Mouse (Mus musculus): ENCODE results near the gene A530084C06Rik.
A peak's percentile ranks its signal among the peaks of the same experiment; 100 is the strongest.

Gene A530084C06Rik

GRCm38 (mm10) chr13:31558521-31559418 lies at the start of gene A530084C06Rik:
Gene A530084C06Rik, minus strand, starts transcription at chr13:31559333.
- DNase-seq (ENCODE audit: low spot score), result peak; percentile 54

- no peak for DNase-seq (ENCODE audit: low spot score)
Observed at GRCm38 (mm10) chr13:31603964-31604363, 44.8 kb upstream of the A530084C06Rik start.

DNA sequence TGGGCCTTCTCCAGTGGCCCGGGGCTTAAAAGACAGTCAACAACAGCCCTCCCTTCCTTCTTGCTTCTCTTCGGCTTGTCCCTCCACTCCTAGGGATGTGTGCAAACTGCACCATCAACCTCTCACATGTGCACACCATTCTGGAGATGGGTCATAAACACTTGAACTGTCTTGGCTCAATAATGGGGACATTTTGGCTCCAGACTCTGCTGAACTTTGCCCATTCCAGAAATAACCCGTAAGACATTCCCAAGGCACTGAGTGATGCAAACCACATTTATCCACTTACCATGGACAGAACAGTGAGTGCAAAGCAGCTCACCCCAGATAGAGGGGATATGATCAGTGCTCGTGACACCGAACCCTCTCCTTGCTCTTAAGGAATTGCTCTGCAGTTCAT lies 40.4 kb upstream of the A530084C06Rik start:
- no peak for DNase-seq (ENCODE audit: low spot score)

DNA sequence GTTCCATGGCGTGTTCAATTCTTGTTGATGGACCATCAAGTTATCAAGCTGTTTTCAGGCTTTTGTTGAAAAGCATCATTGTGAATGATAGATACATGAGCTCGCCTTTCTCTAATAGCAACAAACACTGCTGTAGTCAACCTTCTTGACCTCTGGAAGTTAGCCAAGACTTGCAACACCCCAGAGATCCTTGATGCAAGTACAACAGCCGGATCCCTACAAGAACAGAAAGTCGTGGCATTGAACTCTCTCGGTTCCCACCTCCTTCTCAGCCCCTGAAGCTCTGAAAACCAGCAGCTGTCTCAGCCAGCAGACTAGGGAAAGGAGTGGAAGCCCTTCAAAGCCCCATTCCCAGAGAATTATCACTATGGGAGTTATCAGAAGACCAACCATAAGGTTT lies 28.2 kb upstream of the A530084C06Rik start:
- DNase-seq (ENCODE audit: low spot score), result no peak

DNA sequence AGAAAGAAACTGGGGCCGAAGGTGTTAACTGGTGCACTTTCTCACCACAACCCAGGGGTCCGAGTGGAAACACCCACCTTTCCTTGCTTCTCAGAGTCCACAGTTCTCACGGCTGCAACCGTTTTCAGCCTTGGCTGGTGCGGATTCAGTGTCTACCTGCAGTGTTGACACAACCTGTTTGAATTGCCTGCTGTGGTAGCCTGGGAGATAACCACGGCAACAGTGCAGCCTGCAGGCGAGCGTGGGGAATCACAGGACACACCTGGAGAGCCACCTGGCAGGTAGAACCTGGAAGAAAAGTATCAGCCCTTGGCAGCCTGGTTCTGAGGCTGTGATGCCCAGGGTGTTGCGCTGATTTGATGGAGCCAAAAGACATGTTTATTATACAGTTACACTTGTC lies 20.7 kb upstream of the A530084C06Rik start:
- DNase-seq (ENCODE audit: low spot score), result no peak

DNA sequence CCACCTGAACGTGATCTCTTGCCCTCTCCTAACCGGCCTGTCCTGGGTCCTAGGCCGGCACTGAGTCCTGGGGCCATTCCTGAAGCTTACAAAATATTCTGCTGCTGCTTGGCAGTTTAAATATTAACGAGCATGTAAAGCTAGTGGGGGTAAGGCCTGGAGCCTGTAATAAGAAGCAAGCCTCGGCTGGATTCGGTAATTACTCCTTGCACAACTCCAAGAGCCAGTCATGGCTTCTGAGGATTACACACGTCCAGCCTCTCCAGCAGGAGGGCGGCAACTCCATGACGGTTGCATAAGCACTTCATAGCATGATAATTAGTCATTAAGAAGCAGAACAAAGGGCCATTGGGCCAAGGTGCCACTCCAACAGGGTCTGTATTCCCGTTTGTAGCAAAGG lies 19.3 kb upstream of the A530084C06Rik start:
- DNase-seq (ENCODE audit: low spot score), result no peak

DNA sequence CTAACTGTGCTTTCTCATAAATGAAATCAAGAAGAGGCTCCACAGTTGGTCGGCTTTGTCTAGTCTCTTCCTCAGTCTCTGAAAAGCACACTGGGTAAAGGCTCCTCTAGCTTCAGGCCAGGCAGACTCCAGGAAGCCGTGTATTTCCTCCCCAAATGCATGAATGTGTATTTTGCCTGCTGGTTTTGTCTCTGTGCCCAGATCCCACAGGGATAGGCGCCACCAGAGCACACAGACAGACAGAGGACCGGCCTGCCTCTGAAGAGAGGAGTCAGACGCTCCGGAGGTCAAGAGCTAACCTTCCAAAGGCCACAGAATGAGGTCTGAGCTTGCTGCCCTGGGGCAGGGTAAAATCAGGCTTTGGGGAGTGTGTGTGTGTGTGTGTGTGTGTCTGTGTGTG lies 18.4 kb upstream of the A530084C06Rik start:
- DNase-seq (ENCODE audit: low spot score), result no peak

DNA sequence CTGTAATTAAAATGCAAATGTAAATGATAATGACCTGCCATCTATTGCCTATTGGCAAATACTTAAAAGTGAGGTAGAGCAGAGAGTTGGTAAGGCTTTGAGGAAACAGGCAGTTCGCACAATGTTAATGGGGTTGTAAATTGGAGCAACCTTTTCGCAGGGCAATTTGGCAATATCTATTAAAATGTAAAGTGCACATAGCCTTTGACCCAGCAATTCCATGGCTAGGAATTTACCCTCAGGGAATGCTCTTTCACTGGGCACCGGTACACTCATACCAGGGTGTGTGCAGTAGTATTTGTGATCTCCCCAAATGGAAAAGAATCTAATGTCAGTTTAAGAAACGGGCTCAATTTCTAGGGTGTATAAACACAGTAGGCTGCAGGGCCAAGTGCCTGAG lies 17.6 kb upstream of the A530084C06Rik start:
- no peak for DNase-seq (ENCODE audit: low spot score)

- DNase-seq (ENCODE audit: low spot score), result no peak
Observed at GRCm38 (mm10) chr13:31574627-31575026, 15.5 kb upstream of the A530084C06Rik start.

GRCm38 (mm10) chr13:31572806-31573508 lies 13.8 kb upstream of the A530084C06Rik start:
- no peak for DNase-seq (ENCODE audit: low spot score)

GRCm38 (mm10) chr13:31567617-31568294 lies 8.6 kb upstream of the A530084C06Rik start:
- DNase-seq (ENCODE audit: low spot score), result no peak

- DNase-seq (ENCODE audit: low spot score), result no peak
Observed at GRCm38 (mm10) chr13:31567099-31567498, 8.0 kb upstream of the A530084C06Rik start.

GRCm38 (mm10) chr13:31564394-31564793 lies 5.3 kb upstream of the A530084C06Rik start:
- DNase-seq (ENCODE audit: low spot score), result no peak

GRCm38 (mm10) chr13:31559419-31560144 lies 449 bp upstream of the A530084C06Rik start:
- peak; percentile 70 for DNase-seq (ENCODE audit: low spot score)

GRCm38 (mm10) chr13:31557768-31558520 lies 1.2 kb downstream of the A530084C06Rik start:
- DNase-seq (ENCODE audit: low spot score), result peak; percentile 65

DNA sequence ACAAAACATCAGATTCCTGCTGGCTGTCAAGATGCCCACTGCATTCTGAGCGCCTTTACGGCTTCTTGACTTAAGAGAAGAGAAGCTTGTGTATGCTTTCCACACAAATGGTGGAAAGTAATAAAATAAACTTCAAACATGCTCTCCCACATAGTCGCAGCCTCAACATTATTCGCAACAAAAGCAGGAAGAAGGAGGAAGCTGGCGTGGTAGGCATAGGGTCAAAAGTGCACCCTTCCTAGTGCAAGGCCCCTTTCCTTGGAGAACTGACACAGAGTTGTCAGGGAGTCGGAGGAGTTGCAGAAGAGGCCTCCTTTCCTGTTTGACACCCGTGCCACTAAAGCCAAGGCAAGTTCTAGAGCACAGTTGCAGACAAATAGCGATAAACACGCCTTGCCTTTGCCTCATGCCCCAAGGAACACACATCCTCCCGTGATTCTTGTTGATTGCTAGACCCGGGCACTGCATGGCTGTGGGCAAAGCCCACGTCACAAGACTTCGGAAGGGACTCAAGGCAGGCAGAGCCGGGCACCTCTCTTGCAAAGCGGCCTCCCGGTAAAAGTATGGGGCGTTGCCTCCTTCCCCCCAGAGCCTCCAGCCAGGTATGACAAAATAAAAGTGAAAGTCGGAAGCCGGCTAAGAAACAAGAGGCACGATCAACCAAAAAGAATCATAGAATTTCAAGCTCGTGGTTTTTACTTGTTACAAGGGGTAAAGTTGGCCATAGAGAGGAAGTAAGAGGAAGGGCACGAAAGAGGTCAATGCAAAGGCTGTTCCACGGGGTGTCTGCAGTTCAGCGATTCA lies 2.0 kb downstream of the A530084C06Rik start:
- no peak for DNase-seq (ENCODE audit: low spot score)

DNA sequence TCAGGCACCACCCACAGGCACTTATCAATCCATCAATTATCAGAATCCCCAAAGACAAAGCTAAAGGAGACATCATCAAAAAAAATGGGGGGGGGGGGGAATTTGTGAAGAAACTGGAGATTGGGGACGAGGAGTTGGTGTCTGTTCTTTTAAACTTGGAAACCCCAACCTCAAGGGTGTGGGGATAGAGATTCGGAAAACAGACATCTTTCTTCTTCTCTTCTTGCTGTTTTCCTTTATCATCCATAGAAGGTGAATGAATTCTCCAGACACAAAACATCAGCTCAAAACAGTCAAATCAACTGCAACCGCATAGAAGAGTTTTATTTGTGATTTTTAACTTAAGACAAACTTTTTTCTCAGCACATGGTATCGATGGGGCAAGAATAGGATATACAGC lies 3.3 kb downstream of the A530084C06Rik start, which contains the start of gene Foxq1:
Gene Foxq1 (plus strand): TSS at position 301 of the 400 bp plus-strand sequence.
- no peak for DNase-seq (ENCODE audit: low spot score)

- DNase-seq (ENCODE audit: low spot score), result no peak
Observed at GRCm38 (mm10) chr13:31547610-31548009, 11.5 kb downstream of the A530084C06Rik start.

GRCm38 (mm10) chr13:31547204-31547603 lies 11.9 kb downstream of the A530084C06Rik start:
- DNase-seq (ENCODE audit: low spot score), result no peak

GRCm38 (mm10) chr13:31546784-31547183 lies 12.3 kb downstream of the A530084C06Rik start:
- no peak for DNase-seq (ENCODE audit: low spot score)
